Mouse (Mus musculus): ENCODE measurements around the gene Mrps36. TPM values are rescaled to one million over a fixed set of nuclear protein-coding genes. Genes with fewer than 3 reads are reported as not detected.

Gene Mrps36
- total and polyA plus RNA-seq, 3 experiments, result 161 to 206 (median 185) TPM

DNA sequence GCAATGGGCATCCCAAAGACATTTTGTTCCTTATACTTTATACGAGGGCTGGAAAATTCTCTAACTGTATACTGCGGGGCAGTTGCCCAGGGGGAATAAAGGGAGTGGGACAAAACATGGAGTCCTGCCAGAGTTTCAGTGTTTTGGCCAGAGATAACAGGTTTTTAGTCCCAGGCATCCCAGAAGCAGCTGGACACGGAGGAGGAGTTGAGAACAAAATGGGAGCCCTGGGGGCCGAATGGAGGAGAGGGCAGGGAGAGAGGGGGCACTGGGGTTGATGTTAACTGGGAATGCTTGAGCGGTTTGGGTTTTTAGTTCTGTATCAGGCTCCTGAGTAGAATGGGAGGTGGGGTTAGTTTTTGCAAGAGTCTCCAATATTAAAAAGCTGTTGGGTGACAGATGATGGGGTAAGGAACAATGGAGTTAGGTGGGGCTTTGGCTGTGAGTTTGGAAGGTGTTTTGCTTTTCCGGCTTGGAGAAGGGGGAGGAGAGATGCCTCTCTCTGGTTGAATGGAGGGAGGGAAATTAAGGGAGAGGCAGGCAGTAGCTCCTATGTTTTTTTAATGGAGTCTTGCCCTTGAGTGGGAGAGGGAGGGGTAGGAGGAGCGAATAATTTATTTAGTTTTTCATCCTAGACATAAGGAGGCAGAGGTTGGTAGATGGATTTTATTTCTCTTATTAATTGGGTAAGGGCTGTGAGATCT lies 20.3 kb downstream of the Mrps36 start:
- 50% methylated on average over 7 of the region's 7 CpGs for WGBS
- no peak for DNase-seq
- Histone ChIP-seq H3K4me3 (no peak overlapping the region), H3K9ac (ENCODE audit: low read depth, low read length) (no peak overlapping the region), H3K27ac (no peak overlapping the region), H3K27me3 (ENCODE audit: control insufficient read depth, insufficient read depth, low read length) (no peaks in the 10 kb centered on the region; the same call in 1 of the 2 replicates), H3K79me2 (replicated peaks; ENCODE audit: control insufficient read depth, insufficient read depth, low read length) (peaks cover 3% of the 10 kb centered on the region; the same call in 1 of the 2 replicates), H3K4me1 (ENCODE audit: control insufficient read depth, insufficient read depth, low read length) (peaks cover 11% of the 10 kb centered on the region), H3K36me3 (ENCODE audit: control insufficient read depth, insufficient read depth, low read length) (peaks cover 23% of the 10 kb centered on the region)
- intact Hi-C loops (cut with DNase I), result no loop called here
- TF ChIP-seq POLR2A (IDR thresholded peaks at IDR 0.05; ENCODE audit: insufficient read depth, low read depth, low read length), result no peak
- TF ChIP-seq CTCF (IDR thresholded peaks at IDR 0.05), result no peak
- no peak for TF ChIP-seq EP300 (IDR thresholded peaks at IDR 0.05; ENCODE audit: insufficient read depth, low read depth, low read length)

DNA sequence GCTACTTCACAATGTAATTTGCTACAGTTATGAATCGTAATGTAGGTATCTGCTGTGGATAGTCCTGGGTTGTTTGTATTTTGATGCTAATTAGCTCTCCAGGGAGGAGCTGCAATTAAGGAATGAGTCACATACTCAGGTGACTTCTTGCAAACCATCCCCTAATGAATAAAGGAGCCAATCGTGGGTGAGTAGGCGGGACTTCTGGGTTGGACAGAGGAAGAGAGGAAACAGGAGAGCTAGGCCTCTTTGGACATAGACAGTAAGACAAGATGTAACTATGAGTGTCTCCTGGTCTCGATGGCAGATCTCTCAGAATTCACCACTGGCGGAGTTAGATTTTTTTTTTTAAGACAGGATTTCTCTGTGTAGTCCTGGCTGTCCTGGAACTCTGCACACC lies 22.8 kb downstream of the Mrps36 start:
- intact Hi-C loops (cut with DNase I), result no loop called here
- TF ChIP-seq EP300 (IDR thresholded peaks at IDR 0.05; ENCODE audit: insufficient read depth, low read depth, low read length) (no peak), CTCF (IDR thresholded peaks at IDR 0.05) (no peak), POLR2A (IDR thresholded peaks at IDR 0.05; ENCODE audit: insufficient read depth, low read depth, low read length) (no peak)
- Histone ChIP-seq H3K36me3 (ENCODE audit: control insufficient read depth, insufficient read depth, low read length) (peaks cover 11% of the 10 kb centered on the region), H3K9ac (ENCODE audit: low read depth, low read length) (no peak overlapping the region), H3K4me1 (ENCODE audit: control insufficient read depth, insufficient read depth, low read length) (peaks cover 5% of the 10 kb centered on the region), H3K27ac (no peak overlapping the region), H3K4me3 (no peak overlapping the region), H3K27me3 (ENCODE audit: control insufficient read depth, insufficient read depth, low read length) (no peaks in the 10 kb centered on the region; the same call in 1 of the 2 replicates), H3K79me2 (replicated peaks; ENCODE audit: control insufficient read depth, insufficient read depth, low read length) (0 out of 2 replicates have a peak, but pooled peaks cover 2% of the 10 kb centered on the region)
- WGBS, result 92% methylated on average over 5 of the region's 5 CpGs
- DNase-seq, result no peak

DNA sequence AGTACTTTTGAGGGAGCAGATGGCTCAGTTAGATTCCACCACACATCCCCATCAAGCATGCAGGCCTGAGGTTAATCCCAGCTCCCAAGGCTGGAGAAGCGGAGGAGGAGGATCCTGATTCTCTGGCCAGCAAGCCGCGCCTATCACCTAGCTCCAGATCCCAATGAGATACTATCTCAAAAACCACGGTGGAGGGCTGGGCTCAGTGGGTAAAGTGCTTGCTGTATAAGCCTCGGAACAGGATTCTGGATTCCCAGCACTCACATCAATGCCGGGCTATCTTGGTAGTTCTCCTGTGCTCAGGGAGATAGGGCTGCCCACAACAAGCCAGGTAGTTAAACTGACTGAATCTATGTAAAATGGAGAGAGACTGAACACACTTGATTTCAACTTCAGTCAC lies 29.0 kb downstream of the Mrps36 start:
- Histone ChIP-seq H3K27ac (no peak overlapping the region), H3K9ac (ENCODE audit: low read depth, low read length) (no peak overlapping the region), H3K4me1 (ENCODE audit: control insufficient read depth, insufficient read depth, low read length) (peaks cover 2% of the 10 kb centered on the region; the same call in 1 of the 2 replicates), H3K79me2 (replicated peaks; ENCODE audit: control insufficient read depth, insufficient read depth, low read length) (no peaks in the 10 kb centered on the region), H3K27me3 (ENCODE audit: control insufficient read depth, insufficient read depth, low read length) (no peaks in the 10 kb centered on the region), H3K4me3 (no peak overlapping the region), H3K36me3 (ENCODE audit: control insufficient read depth, insufficient read depth, low read length) (peaks cover 7% of the 10 kb centered on the region)
- WGBS, result 84% methylated on average over 6 of the region's 6 CpGs
- no peak for TF ChIP-seq POLR2A (IDR thresholded peaks at IDR 0.05; ENCODE audit: insufficient read depth, low read depth, low read length)
- no peak for TF ChIP-seq EP300 (IDR thresholded peaks at IDR 0.05; ENCODE audit: insufficient read depth, low read depth, low read length)
- TF ChIP-seq CTCF (IDR thresholded peaks at IDR 0.05), result no peak
- intact Hi-C loops (cut with DNase I), result no loop called here
- DNase-seq, result no peak

DNA sequence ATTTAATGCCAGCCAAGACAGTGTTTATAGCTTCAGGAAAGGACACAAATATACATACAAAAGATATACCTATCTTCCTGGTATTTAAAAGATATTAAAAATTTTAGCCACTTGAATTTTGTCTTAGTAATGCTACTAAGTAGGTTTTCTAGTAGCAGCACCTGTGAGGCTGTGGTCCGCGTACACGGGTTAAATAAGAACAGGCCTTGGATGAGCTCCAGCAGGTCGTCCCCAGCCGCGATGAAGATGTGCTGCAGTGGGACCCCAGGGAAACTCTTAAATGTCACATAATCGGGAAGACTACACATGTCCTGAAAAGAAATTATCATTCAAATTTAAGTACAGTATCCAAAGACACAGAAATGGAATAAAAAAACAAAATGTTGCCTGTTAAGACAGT lies 38.3 kb downstream of the Mrps36 start:
- peaks cover 2% of the 10 kb centered on the region; the same call in 1 of the 2 replicates for H3K36me3 ChIP-seq (ENCODE audit: control insufficient read depth, insufficient read depth, low read length)
- intact Hi-C loops (cut with DNase I), result no loop called here
- H3K4me1 ChIP-seq (ENCODE audit: control insufficient read depth, insufficient read depth, low read length), result no peaks in the 10 kb centered on the region
- 94% methylated on average over 7 of the region's 7 CpGs for WGBS
- no peaks in the 10 kb centered on the region for H3K79me2 ChIP-seq (replicated peaks; ENCODE audit: control insufficient read depth, insufficient read depth, low read length)
- no peak overlapping the region for H3K27ac ChIP-seq
- DNase-seq, result no peak
- H3K27me3 ChIP-seq (ENCODE audit: control insufficient read depth, insufficient read depth, low read length), result no peaks in the 10 kb centered on the region
- H3K9ac ChIP-seq (ENCODE audit: low read depth, low read length), result no peak overlapping the region
- H3K4me3 ChIP-seq, result no peak overlapping the region
- TF ChIP-seq CTCF (IDR thresholded peaks at IDR 0.05) (no peak), POLR2A (IDR thresholded peaks at IDR 0.05; ENCODE audit: insufficient read depth, low read depth, low read length) (no peak), EP300 (IDR thresholded peaks at IDR 0.05; ENCODE audit: insufficient read depth, low read depth, low read length) (no peak)

DNA sequence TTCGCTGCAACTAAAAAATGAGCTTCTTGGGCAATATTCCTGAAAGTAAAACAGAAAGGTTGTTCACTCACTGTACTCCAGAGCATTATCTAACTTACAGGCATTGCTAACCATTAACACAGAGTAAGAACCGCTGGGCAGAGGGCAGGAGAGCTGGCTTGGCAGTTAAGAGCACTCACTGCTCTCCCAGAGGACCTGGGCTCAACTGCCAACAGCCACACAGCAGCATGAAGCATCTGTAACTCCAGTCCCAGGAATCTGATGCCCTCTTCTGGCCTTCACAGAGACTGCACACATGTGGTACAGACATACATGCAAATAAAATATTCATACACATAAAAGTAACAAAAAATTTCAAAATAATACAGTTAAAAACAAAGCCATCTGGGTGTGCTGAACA lies 41.0 kb downstream of the Mrps36 start:
- DNase-seq, result no peak
- 88% methylated on average over 2 of the region's 2 CpGs for WGBS
- H3K27ac ChIP-seq, result no peak overlapping the region
- H3K9ac ChIP-seq (ENCODE audit: low read depth, low read length), result no peak overlapping the region
- H3K79me2 ChIP-seq (replicated peaks; ENCODE audit: control insufficient read depth, insufficient read depth, low read length), result no peaks in the 10 kb centered on the region
- intact Hi-C loops (cut with DNase I), result no loop called here
- H3K4me3 ChIP-seq, result no peak overlapping the region
- 0 out of 2 replicates have a peak, but pooled peaks have one; percentile 17 for TF ChIP-seq CTCF (IDR thresholded peaks at IDR 0.05)
- no peak for TF ChIP-seq POLR2A (IDR thresholded peaks at IDR 0.05; ENCODE audit: insufficient read depth, low read depth, low read length)
- TF ChIP-seq EP300 (IDR thresholded peaks at IDR 0.05; ENCODE audit: insufficient read depth, low read depth, low read length), result no peak
- no peaks in the 10 kb centered on the region for H3K27me3 ChIP-seq (ENCODE audit: control insufficient read depth, insufficient read depth, low read length)
- H3K36me3 ChIP-seq (ENCODE audit: control insufficient read depth, insufficient read depth, low read length), result no peaks in the 10 kb centered on the region
- no peaks in the 10 kb centered on the region for H3K4me1 ChIP-seq (ENCODE audit: control insufficient read depth, insufficient read depth, low read length)

DNA sequence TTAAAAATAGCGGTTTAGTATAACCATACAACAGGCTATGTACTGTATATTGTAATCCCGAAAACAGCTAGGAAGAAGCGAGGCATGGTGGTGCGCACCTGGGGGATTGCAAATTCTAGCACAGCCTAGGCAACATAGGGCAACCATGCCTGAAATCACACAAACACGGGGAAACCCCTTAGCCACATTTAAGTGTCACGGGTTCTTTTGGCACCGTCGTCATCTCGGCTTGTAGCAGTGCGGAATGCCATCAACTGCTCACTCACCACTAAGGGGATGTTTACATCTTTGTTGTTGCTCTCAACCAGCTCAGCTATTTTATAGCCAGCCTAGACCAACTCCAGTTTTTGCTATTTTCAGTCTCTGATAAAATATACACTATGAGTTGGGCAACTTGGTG lies 45.6 kb downstream of the Mrps36 start:
- intact Hi-C loops (cut with DNase I), result no loop called here
- Histone ChIP-seq H3K27me3 (ENCODE audit: control insufficient read depth, insufficient read depth, low read length) (no peaks in the 10 kb centered on the region), H3K27ac (no peak overlapping the region), H3K9ac (ENCODE audit: low read depth, low read length) (no peak overlapping the region), H3K4me1 (ENCODE audit: control insufficient read depth, insufficient read depth, low read length) (no peaks in the 10 kb centered on the region), H3K36me3 (ENCODE audit: control insufficient read depth, insufficient read depth, low read length) (no peaks in the 10 kb centered on the region), H3K79me2 (replicated peaks; ENCODE audit: control insufficient read depth, insufficient read depth, low read length) (no peaks in the 10 kb centered on the region), H3K4me3 (no peak overlapping the region)
- WGBS, result 90% methylated on average over 10 of the region's 10 CpGs
- TF ChIP-seq EP300 (IDR thresholded peaks at IDR 0.05; ENCODE audit: insufficient read depth, low read depth, low read length) (no peak), POLR2A (IDR thresholded peaks at IDR 0.05; ENCODE audit: insufficient read depth, low read depth, low read length) (no peak), CTCF (IDR thresholded peaks at IDR 0.05) (no peak)
- no peak for DNase-seq
